ENCODE assay signal across 8 mouse cellular contexts in genomic region chr11:70220731-70221602, GRCm38 (mm10). TPM values are rescaled to one million over a fixed set of nuclear protein-coding genes. Genes with fewer than 3 reads are reported as not detected.
DNase-seq lines count a peak whose midpoint lies in the region; ATAC-seq and TF ChIP-seq lines count a peak whose summit lies in the region.

Gene Slc16a13 (minus strand): TSS chr11:70221064.

- TF ChIP-seq EP300 in stomach, postnatal 0 days (optimal IDR thresholded peaks at IDR 0.05): no peak

- H3K36me3 ChIP-seq in forebrain, embryonic 13.5 days (ENCODE audit: poor library complexity, severe bottlenecking): peaks cover 14% of the 10 kb centered on the region
- H3K36me3 ChIP-seq in liver, embryonic 15.5 days (replicated peaks): no peaks in the 10 kb centered on the region
- no peaks in the 10 kb centered on the region for H3K36me3 ChIP-seq in neural tube, embryonic 11.5 days (ENCODE audit: control insufficient read depth, insufficient read depth, low read length)
- H3K36me3 ChIP-seq in stomach, postnatal 0 days (ENCODE audit: control insufficient read depth, insufficient read depth, low read length): no peaks in the 10 kb centered on the region

- peak; percentile 99 for DNase-seq in ES-CJ7 (ENCODE audit: low read depth, low spot score)
- DNase-seq in heart, postnatal 10 days: peak; percentile 93 to 94
- peak; percentile 94 to 97 for DNase-seq in kidney, postnatal 4 days
- peak; percentile 95 for DNase-seq in neural tube, embryonic 11.5 days (ENCODE audit: low spot score)
- DNase-seq in stomach, postnatal 0 days (ENCODE audit: low spot score): peak; percentile 95

- peak within 1 kb of the TSS; percentile 92 for H3K4me2 ChIP-seq in forebrain, embryonic 13.5 days
- peak within 1 kb of the TSS; percentile 95 for H3K4me2 ChIP-seq in liver, embryonic 15.5 days
- H3K4me2 ChIP-seq in neural tube, embryonic 11.5 days (ENCODE audit: low read depth): peak within 1 kb of the TSS; percentile 92
- H3K4me2 ChIP-seq in stomach, postnatal 0 days (replicated peaks; ENCODE audit: low read depth): peak within 1 kb of the TSS; percentile 92

- no peak for TF ChIP-seq CTCF in stomach, postnatal 0 days (IDR thresholded peaks at IDR 0.05; ENCODE audit: low read depth)

- peaks cover 35% of the 10 kb centered on the region for H3K4me1 ChIP-seq in forebrain, embryonic 13.5 days
- peaks cover 79% of the 10 kb centered on the region for H3K4me1 ChIP-seq in liver, embryonic 15.5 days (replicated peaks)
- peaks cover 17% of the 10 kb centered on the region for H3K4me1 ChIP-seq in neural tube, embryonic 11.5 days (ENCODE audit: control insufficient read depth, insufficient read depth, low read length)
- H3K4me1 ChIP-seq in stomach, postnatal 0 days (replicated peaks; ENCODE audit: control insufficient read depth, insufficient read depth): no peaks in the 10 kb centered on the region

- intact Hi-C loops in heart, postnatal 10 days (cut with DNase I): no loop called here

- WGBS in forebrain, embryonic 13.5 days: under 1% methylated on average over 28 of the region's 28 CpGs
- WGBS in liver, embryonic 15.5 days (ENCODE audit: insufficient replicate concordance): under 1% methylated on average over 28 of the region's 28 CpGs
- WGBS in neural tube, embryonic 11.5 days: under 1% methylated on average over 28 of the region's 28 CpGs
- WGBS in stomach, postnatal 0 days: under 1% methylated on average over 28 of the region's 28 CpGs

- peak within 1 kb of the TSS; percentile 83 for H3K27ac ChIP-seq in forebrain, embryonic 13.5 days
- H3K27ac ChIP-seq in liver, embryonic 15.5 days (replicated peaks): peak within 1 kb of the TSS; percentile 98
- peak within 1 kb of the TSS; percentile 72 for H3K27ac ChIP-seq in neural tube, embryonic 11.5 days (ENCODE audit: low read depth, low read length)
- peak within 1 kb of the TSS; percentile 84 for H3K27ac ChIP-seq in stomach, postnatal 0 days (replicated peaks)

- H3K27me3 ChIP-seq in forebrain, embryonic 13.5 days: peaks cover 36% of the 10 kb centered on the region
- H3K27me3 ChIP-seq in liver, embryonic 15.5 days: peaks cover 21% of the 10 kb centered on the region
- H3K27me3 ChIP-seq in neural tube, embryonic 11.5 days (ENCODE audit: control insufficient read depth, insufficient read depth, low read length): peaks cover 21% of the 10 kb centered on the region
- no peaks in the 10 kb centered on the region for H3K27me3 ChIP-seq in stomach, postnatal 0 days (ENCODE audit: control insufficient read depth, insufficient read depth, low read length)

- no peaks in the 10 kb centered on the region for H3K9me3 ChIP-seq in forebrain, embryonic 13.5 days (replicated peaks)
- H3K9me3 ChIP-seq in liver, embryonic 15.5 days (replicated peaks): no peaks in the 10 kb centered on the region
- H3K9me3 ChIP-seq in neural tube, embryonic 11.5 days (ENCODE audit: control insufficient read depth, low read length): no peaks in the 10 kb centered on the region
- H3K9me3 ChIP-seq in stomach, postnatal 0 days (ENCODE audit: control insufficient read depth, low read length): no peaks in the 10 kb centered on the region

- H3K9ac ChIP-seq in forebrain, embryonic 13.5 days: peak within 1 kb of the TSS; percentile 81
- peak within 1 kb of the TSS; percentile 80 for H3K9ac ChIP-seq in liver, embryonic 15.5 days
- H3K9ac ChIP-seq in neural tube, embryonic 11.5 days (ENCODE audit: low read length): peak within 1 kb of the TSS; percentile 86
- H3K9ac ChIP-seq in stomach, postnatal 0 days (ENCODE audit: low read length): peak within 1 kb of the TSS; percentile 67

- peak; percentile 84 for ATAC-seq in cerebellum, adult (ENCODE audit: insufficient number of reproducible peaks, low FRiP score, low TSS enrichment)
- peak; percentile 97 for ATAC-seq in forebrain, embryonic 13.5 days
- peak; percentile 82 for ATAC-seq in liver, embryonic 15.5 days (ENCODE audit: insufficient read depth)
- ATAC-seq in neural tube, embryonic 11.5 days (ENCODE audit: insufficient read depth, low FRiP score, low TSS enrichment): peak; percentile 93
- peak; percentile 92 for ATAC-seq in stomach, postnatal 0 days (ENCODE audit: low FRiP score, low TSS enrichment)

- H3K4me3 ChIP-seq in forebrain, embryonic 13.5 days: peak within 1 kb of the TSS; percentile 50
- peak within 1 kb of the TSS; percentile 68 for H3K4me3 ChIP-seq in liver, embryonic 15.5 days (replicated peaks)
- peak within 1 kb of the TSS; percentile 50 for H3K4me3 ChIP-seq in neural tube, embryonic 11.5 days (ENCODE audit: low read depth, low read length)
- H3K4me3 ChIP-seq in stomach, postnatal 0 days (ENCODE audit: low read depth, low read length): peak within 1 kb of the TSS; percentile 48

RNA-seq across cellular contexts. Expression of gene Slc16a13, which starts in this region (rescaled TPM):
- 13.4 and 14.8 TPM in 2 replicates for polyA plus RNA-seq in forebrain, embryonic 13.5 days (2015; fragmentation: Nextera tagmentation; extraction: Ambion mirVana)
- total RNA-seq in heart, postnatal 10 days (2021): 1 to 10 TPM; 5.2 to 6.8 TPM
- 3.5 and 4.4 TPM in 2 replicates for polyA plus RNA-seq in liver, embryonic 15.5 days (2015; fragmentation: Nextera tagmentation; extraction: Ambion mirVana)
- 14.3 and 16.9 TPM in 2 replicates for polyA plus RNA-seq in neural tube, embryonic 11.5 days (2014; fragmentation: Nextera tagmentation; extraction: Ambion mirVana)
- 5.7 and 6.1 TPM in 2 replicates for polyA plus RNA-seq in stomach, postnatal 0 days (2015; fragmentation: Nextera tagmentation; extraction: Ambion mirVana)

Comparison
In these comparisons a context has a peak if more than half of its experiments do, and no peak if none do; other contexts are left out.
1. Peak in every context shown above with its lines: DNase-seq, ATAC-seq, H3K4me3 ChIP-seq and H3K27ac ChIP-seq.